Mouse (Mus musculus) G1E (cell line): ENCODE results near the gene Map3k3. TPM values are rescaled to one million over a fixed set of nuclear protein-coding genes. Genes with fewer than 3 reads are reported as not detected.

Experiments
- ATAC-seq: 2 replicates; pipeline ENCODE4 v1.8.0; 2016; ENCODE audit warnings: mild to moderate bottlenecking; ENCODE audit not compliant: insufficient number of reproducible peaks, poor library complexity, low FRiP score, severe bottlenecking; ENCODE audit errors: extremely low read depth
- DNase-seq: peaks from one replicate; pipeline ENCODE4 v3.0.0; 2012; ENCODE audit warnings: low spot score
- H3K27me3 ChIP-seq: 2 replicates; pipeline ENCODE4 v1.6.1; 2012; ENCODE audit warnings: mild to moderate bottlenecking, low read length, inconsistent platforms; ENCODE audit not compliant: insufficient read depth
- H3K36me3 ChIP-seq: replicated peaks from 2 replicates; pipeline ENCODE3; 2012; ENCODE audit warnings: mild to moderate bottlenecking, inconsistent platforms
- H3K4me1 ChIP-seq: 2 replicates; pipeline ENCODE4 v1.6.1; 2012; ENCODE audit warnings: low read depth, low read length, inconsistent platforms, mixed read lengths; ENCODE audit not compliant: insufficient read depth
- H3K4me3 ChIP-seq: 2 replicates; pipeline ENCODE4 v1.5.1; 2012; ENCODE audit warnings: low read depth, mild to moderate bottlenecking, inconsistent platforms, low read length, moderate library complexity, mixed read lengths
- H3K9me3 ChIP-seq: replicated peaks from 2 replicates; pipeline ENCODE4 v1.6.1; 2012; ENCODE audit warnings: inconsistent platforms
- CTCF ChIP-seq: IDR thresholded peaks from 2 replicates; pipeline ENCODE4 v1.5.1; 2012; ENCODE audit warnings: low read depth, low read length, inconsistent platforms, mixed read lengths
- GATA1 ChIP-seq: IDR thresholded peaks from 2 replicates; pipeline ENCODE4 v1.6.1; 2012; ENCODE audit warnings: borderline replicate concordance, low read length, inconsistent platforms, mixed read lengths
- GATA2 ChIP-seq: IDR thresholded peaks from 2 replicates; pipeline ENCODE4 v1.6.1; 2012; ENCODE audit warnings: low read depth, low read length, inconsistent platforms, borderline replicate concordance
- POLR2AphosphoS5 ChIP-seq: IDR thresholded peaks from 2 replicates; pipeline ENCODE4 v1.6.1; 2012; ENCODE audit warnings: low read depth, low read length, inconsistent platforms; ENCODE audit not compliant: insufficient replicate concordance
- TAL1 ChIP-seq: conservative IDR thresholded peaks from 2 replicates; pipeline ENCODE4 v1.6.1; 2012; ENCODE audit warnings: low read depth, low read length, inconsistent platforms, mixed read lengths
- polyA plus RNA-seq: library from polyadenylated mRNA; stranded (reverse); fragments of >175 nt; gene quantifications from 2 replicates; pipeline ENCODE4 v1.2.3, GENCODE M21; 2012
- total RNA-seq, 2 experiments: library from RNA; stranded (forward) in 1 of 2; stranded (reverse) in 1 of 2; fragments of 200-1000 nt in 1 of 2; fragments of >200 nt in 1 of 2; fragmentation: Nextera tagmentation in 1 of 2; gene quantifications; 2 replicates each; pipeline ENCODE4 v1.2.3; 2014 to 2017

The Map3k3 gene
- total and polyA plus RNA-seq, 3 experiments = 4.5 to 30.0 (median 29.5) TPM

- TF ChIP-seq TAL1 (no peak), CTCF (no peak)
- Histone ChIP-seq H3K4me3 (no peak overlapping the region), H3K27me3 (no peaks in the 10 kb centered on the region), H3K36me3 (peaks cover 84% of the 10 kb centered on the region), H3K9me3 (no peaks in the 10 kb centered on the region), H3K4me1 (peaks cover 48% of the 10 kb centered on the region)
- ATAC-seq (no peak), DNase-seq (no peak)
Measured at GRCm38 (mm10) chr11:106045256-106045655, 39.2 kb upstream of the Map3k3 start.

GRCm38 (mm10) chr11:106045780-106046179 lies 38.6 kb upstream of the Map3k3 start:
- DNase-seq (no peak), ATAC-seq (no peak)
- Histone ChIP-seq H3K4me1 (peaks cover 43% of the 10 kb centered on the region), H3K27me3 (no peaks in the 10 kb centered on the region), H3K4me3 (no peak overlapping the region), H3K36me3 (peaks cover 82% of the 10 kb centered on the region), H3K9me3 (no peaks in the 10 kb centered on the region)
- TF ChIP-seq TAL1 (no peak), CTCF (no peak), POLR2AphosphoS5 (no peak), GATA1 (no peak), GATA2 (no peak)

DNA sequence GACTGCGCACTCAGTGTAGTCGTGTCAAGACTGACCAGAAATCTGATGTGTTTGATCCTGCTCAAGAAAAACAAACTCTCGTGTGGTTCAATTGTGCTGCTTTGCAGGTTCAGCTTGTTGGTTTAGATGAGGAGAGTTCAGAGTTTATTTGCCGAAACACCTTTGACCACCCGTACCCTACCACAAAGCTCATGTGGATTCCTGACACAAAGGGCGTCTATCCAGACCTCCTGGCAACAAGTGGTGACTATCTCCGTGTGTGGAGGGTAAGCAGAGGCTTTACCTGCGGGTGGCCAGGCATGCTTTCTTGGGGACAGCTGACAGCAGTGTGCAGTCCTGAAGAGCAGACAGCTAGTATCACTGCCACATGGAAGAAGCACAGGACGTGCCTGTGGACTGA lies 37.8 kb upstream of the Map3k3 start:
- no peak for ATAC-seq
- TF ChIP-seq GATA2 = no peak
- no peak for TF ChIP-seq CTCF
- TF ChIP-seq GATA1 = no peak
- TF ChIP-seq POLR2AphosphoS5 = no peak
- no peak for TF ChIP-seq TAL1
- H3K4me3 ChIP-seq = no peak overlapping the region
- peaks cover 85% of the 10 kb centered on the region for H3K36me3 ChIP-seq
- peaks cover 42% of the 10 kb centered on the region for H3K4me1 ChIP-seq
- DNase-seq = no peak
- H3K9me3 ChIP-seq = no peaks in the 10 kb centered on the region
- no peaks in the 10 kb centered on the region for H3K27me3 ChIP-seq

- no peaks in the 10 kb centered on the region for H3K27me3 ChIP-seq
- peaks cover 87% of the 10 kb centered on the region for H3K36me3 ChIP-seq
- TF ChIP-seq TAL1 = no peak
- no peak for ATAC-seq
- no peak overlapping the region for H3K4me3 ChIP-seq
- H3K9me3 ChIP-seq = no peaks in the 10 kb centered on the region
- no peak for DNase-seq
- H3K4me1 ChIP-seq = peaks cover 61% of the 10 kb centered on the region
Measured at GRCm38 (mm10) chr11:106053921-106054320, 30.5 kb upstream of the Map3k3 start.

DNA sequence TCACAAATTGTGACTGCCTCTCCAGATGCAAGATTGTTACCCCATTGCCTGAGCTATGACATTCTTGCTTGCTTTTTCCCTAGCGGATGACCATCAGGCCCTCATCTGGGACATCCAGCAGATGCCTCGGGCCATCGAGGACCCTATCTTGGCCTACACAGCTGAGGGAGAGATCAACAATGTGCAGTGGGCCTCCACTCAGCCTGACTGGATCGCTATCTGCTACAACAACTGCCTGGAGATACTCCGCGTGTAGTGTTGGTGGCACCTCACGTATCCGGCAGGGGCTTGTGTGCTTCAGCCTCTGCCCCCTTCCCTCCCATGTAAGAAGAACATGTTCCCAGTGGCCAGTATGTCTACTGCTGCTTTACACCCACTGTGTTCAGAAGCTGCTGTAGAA lies 29.8 kb upstream of the Map3k3 start:
- Histone ChIP-seq H3K4me3 (peak overlapping the region; percentile 13; the same call in 1 of the 2 replicates), H3K9me3 (no peaks in the 10 kb centered on the region), H3K4me1 (peaks cover 66% of the 10 kb centered on the region), H3K27me3 (no peaks in the 10 kb centered on the region), H3K36me3 (peaks cover 87% of the 10 kb centered on the region)
- DNase-seq (no peak), ATAC-seq (peak; percentile 9; the same call in 1 of the 2 replicates)
- TF ChIP-seq POLR2AphosphoS5 = no peak
- no peak for TF ChIP-seq GATA1
- 0 out of 2 replicates have a peak, but pooled peaks have one; percentile 31 for TF ChIP-seq GATA2
- TF ChIP-seq CTCF = no peak
- TF ChIP-seq TAL1 = peak; percentile 49; the same call in 1 of the 2 replicates

GRCm38 (mm10) chr11:106055341-106055740 lies 29.1 kb upstream of the Map3k3 start:
- peak; percentile 27; the same call in 1 of the 2 replicates for TF ChIP-seq TAL1
- TF ChIP-seq POLR2AphosphoS5 = no peak
- H3K27me3 ChIP-seq = no peaks in the 10 kb centered on the region
- peaks cover 88% of the 10 kb centered on the region for H3K36me3 ChIP-seq
- DNase-seq = peak; percentile 39
- ATAC-seq = peak; percentile 37
- H3K4me3 ChIP-seq = peak overlapping the region; percentile 54; the same call in 1 of the 2 replicates
- H3K4me1 ChIP-seq = peaks cover 74% of the 10 kb centered on the region
- no peaks in the 10 kb centered on the region for H3K9me3 ChIP-seq

DNA sequence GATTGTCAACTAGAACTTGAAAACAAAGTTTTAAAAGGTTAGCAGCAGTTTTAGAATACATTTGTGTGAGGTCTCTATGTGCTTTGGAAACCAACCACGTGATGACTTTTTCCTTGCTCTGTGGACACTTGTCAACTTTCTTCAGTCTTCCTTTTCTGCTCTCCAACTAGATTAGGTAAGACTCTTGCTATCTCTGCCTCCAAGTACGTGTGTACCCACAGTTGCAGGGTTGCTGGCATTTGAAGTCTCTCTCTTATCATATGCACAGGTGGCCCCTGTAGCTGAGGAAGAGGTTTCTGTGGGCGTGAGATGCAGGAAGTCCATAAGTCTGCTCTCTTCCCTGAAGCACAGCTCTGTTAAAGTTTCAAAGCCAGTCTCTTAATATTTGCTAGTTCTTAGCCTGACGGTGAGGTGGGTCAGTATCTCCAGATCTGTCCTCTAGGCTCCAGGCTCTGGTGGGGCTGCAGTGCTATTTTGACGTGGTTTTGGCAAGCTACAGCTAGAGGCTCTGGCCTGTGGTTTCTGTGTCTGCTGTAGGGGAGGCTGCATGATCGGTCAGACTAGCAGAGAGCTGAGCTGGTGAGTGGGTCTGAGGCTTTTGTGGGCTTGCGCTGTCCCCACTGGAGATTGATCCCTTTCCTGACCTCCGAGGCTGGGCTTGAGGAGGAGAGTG lies 27.5 kb upstream of the Map3k3 start:
- DNase-seq (peak; percentile 71), ATAC-seq (peak; percentile 75)
- TF ChIP-seq TAL1 (peak; percentile 83), CTCF (no peak), GATA1 (no peak), GATA2 (no peak), POLR2AphosphoS5 (no peak)
- Histone ChIP-seq H3K4me1 (peaks cover 86% of the 10 kb centered on the region), H3K27me3 (no peaks in the 10 kb centered on the region), H3K9me3 (no peaks in the 10 kb centered on the region), H3K36me3 (peaks cover 76% of the 10 kb centered on the region), H3K4me3 (peak overlapping the region; percentile 66; the same call in 1 of the 2 replicates)
